Mouse (Mus musculus): ENCODE measurements around the gene Copb2. TPM values are rescaled to one million over a fixed set of nuclear protein-coding genes. Genes with fewer than 3 reads are reported as not detected.

The Copb2 gene
- 67.7 and 68.1 TPM in 2 replicates for polyA plus RNA-seq (2015; fragmentation: Nextera tagmentation; extraction: Ambion mirVana)

DNA sequence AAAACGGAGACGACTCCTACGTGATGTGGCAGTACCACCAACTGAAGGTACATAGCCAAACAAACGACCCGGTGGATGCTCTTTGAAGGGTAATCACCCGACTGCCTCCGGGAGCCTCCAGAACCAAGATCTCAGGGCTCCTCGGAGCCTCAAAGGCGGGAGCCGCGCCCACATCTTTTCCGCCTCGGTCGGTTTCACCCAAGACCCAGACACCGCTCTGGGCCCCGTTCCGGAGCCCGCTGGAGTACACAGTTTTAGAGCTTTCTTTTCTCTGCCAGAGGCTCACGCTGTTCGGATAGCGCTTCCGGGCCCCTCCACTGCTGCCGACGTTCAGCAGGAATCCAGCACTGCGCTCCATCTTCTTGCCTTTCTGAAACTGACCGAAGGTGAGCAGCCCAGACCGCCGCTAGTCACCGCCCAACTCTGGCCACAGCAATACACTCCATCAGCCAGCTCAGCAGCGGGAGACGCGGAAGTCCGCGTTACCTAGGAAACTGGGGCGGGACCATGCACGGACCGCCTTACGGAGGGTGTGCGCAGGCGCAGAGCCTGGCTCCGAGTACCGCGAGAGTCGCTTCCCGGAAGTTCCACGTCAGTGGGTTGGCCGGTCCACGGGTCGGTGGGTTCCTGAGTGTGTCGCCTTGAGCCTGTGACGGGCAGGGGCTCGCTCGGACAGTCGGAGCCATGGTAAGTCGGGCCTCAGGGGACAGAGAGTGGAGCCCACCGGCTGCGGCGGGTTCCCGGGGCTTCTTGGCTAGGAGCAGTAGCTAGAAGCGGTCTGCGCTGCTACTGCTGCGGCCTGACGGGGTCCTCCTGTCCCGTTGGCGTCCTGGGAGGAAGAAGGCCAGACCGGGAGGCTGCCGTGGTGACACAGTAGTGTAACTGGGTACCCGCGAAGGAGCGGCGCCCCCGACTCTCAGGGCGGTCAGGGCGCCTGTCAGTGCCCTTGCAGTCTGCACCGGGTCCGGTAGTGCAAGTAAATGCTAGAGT lies at the start of gene Copb2:
Gene Copb2 (plus strand): TSS at position 585 of the 990 bp plus-strand sequence.
- peak within 1 kb of the TSS; percentile 97 for H3K9ac ChIP-seq (ENCODE audit: low read depth, low read length)
- H3K4me2 ChIP-seq (ENCODE audit: low read depth, low read length) = peak within 1 kb of the TSS; percentile 76
- ATAC-seq (ENCODE audit: low read depth) = peak; percentile 99
- H3K4me1 ChIP-seq (ENCODE audit: control insufficient read depth, low read depth, low read length) = peaks cover 17% of the 10 kb centered on the region
- H3K9me3 ChIP-seq (replicated peaks; ENCODE audit: control insufficient read depth, low read length) = no peaks in the 10 kb centered on the region
- no peaks in the 10 kb centered on the region for H3K27me3 ChIP-seq (ENCODE audit: control insufficient read depth, insufficient read depth, low read depth, low read length)
- H3K4me3 ChIP-seq (ENCODE audit: low read depth, low read length) = peak within 1 kb of the TSS; percentile 96
- peak within 1 kb of the TSS; percentile 93 for H3K27ac ChIP-seq (ENCODE audit: low read length)
- 0 out of 2 replicates have a peak, but pooled peaks cover under 1% of the 10 kb centered on the region for H3K36me3 ChIP-seq (ENCODE audit: control insufficient read depth, insufficient read depth)
- under 1% methylated on average over 76 of the region's 76 CpGs for WGBS (ENCODE audit: insufficient replicate concordance)

- H3K36me3 ChIP-seq (ENCODE audit: control insufficient read depth, insufficient read depth) = no peaks in the 10 kb centered on the region
- ATAC-seq (ENCODE audit: low read depth) = no peak
- no peak overlapping the region for H3K9ac ChIP-seq (ENCODE audit: low read depth, low read length)
- H3K9me3 ChIP-seq (replicated peaks; ENCODE audit: control insufficient read depth, low read length) = no peaks in the 10 kb centered on the region
- no peaks in the 10 kb centered on the region for H3K27me3 ChIP-seq (ENCODE audit: control insufficient read depth, insufficient read depth, low read depth, low read length)
- WGBS (ENCODE audit: insufficient replicate concordance) = 18% methylated on average over 2 of the region's 2 CpGs
- H3K4me1 ChIP-seq (ENCODE audit: control insufficient read depth, low read depth, low read length) = no peaks in the 10 kb centered on the region
- H3K4me3 ChIP-seq (ENCODE audit: low read depth, low read length) = no peak overlapping the region
- H3K27ac ChIP-seq (ENCODE audit: low read length) = no peak overlapping the region
- H3K4me2 ChIP-seq (ENCODE audit: low read depth, low read length) = no peak overlapping the region
These were observed 39.6 kb upstream of the Copb2 start for GRCm38 (mm10) chr9:98523872-98524271.

DNA sequence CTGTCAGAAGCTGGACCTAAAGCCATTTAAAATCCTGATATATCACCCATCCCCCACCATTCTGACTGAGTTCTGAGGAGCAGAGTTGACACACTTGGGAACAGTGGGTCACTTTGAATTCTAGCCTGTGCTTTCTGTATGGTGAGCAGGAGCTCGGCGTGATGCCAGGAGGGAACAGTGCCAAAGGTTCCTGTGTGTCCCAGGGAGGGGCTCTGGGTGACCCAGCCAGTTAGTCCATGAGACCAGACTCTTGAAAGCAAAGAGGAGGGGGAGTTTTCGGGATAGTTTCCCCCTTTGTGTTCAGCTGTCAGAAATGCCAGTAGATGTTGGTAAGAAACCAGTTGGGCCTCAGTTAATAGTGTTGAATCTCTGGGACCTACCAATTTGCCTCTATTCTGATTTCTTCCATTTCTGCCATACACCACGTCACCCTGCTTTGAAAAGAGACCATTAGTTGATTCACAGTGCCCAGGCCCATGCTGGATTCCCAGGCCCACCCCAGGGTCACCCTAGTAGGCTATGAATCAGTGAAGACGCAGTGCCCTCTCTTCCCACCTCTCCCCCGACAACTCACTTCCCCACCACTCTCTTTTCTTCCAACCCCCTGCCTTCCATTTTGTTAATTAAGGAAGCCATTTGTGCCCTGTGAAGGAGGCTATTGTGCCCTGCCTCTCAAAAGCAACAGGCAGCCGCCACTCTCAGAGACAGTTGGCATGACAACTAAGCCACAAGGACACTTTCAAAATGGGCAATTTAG lies 38.6 kb upstream of the Copb2 start:
- ATAC-seq (ENCODE audit: low read depth) = no peak
- WGBS (ENCODE audit: insufficient replicate concordance) = 73% methylated on average over 7 of the region's 7 CpGs
- no peaks in the 10 kb centered on the region for H3K27me3 ChIP-seq (ENCODE audit: control insufficient read depth, insufficient read depth, low read depth, low read length)

DNA sequence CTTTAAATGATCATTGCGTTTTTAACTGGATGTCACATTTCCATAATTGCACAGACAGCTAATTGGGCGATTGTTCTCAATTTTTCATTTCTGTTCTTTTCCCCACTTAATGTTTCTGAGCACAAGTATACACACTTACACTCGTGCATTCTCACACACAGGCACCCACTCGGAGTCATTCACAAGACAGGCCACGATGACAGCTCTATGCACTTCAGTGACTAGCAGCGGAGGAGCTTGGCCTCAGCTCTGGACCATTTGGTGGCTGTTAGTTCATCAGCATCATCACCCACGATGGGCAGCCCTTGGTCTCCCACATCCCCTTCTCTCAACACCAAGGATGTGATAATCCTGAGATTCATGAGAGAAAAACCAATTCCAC lies 38.0 kb upstream of the Copb2 start:
- Histone ChIP-seq H3K4me3 (ENCODE audit: low read depth, low read length) (no peak overlapping the region), H3K9me3 (replicated peaks; ENCODE audit: control insufficient read depth, low read length) (no peaks in the 10 kb centered on the region), H3K27me3 (ENCODE audit: control insufficient read depth, insufficient read depth, low read depth, low read length) (no peaks in the 10 kb centered on the region), H3K9ac (ENCODE audit: low read depth, low read length) (no peak overlapping the region), H3K27ac (ENCODE audit: low read length) (no peak overlapping the region), H3K4me2 (ENCODE audit: low read depth, low read length) (no peak overlapping the region), H3K4me1 (ENCODE audit: control insufficient read depth, low read depth, low read length) (no peaks in the 10 kb centered on the region), H3K36me3 (ENCODE audit: control insufficient read depth, insufficient read depth) (no peaks in the 10 kb centered on the region)
- no peak for ATAC-seq (ENCODE audit: low read depth)
- 63% methylated on average over 7 of the region's 7 CpGs for WGBS (ENCODE audit: insufficient replicate concordance)

More for the DNA sequence above, 38.6 kb upstream of the Copb2 start:
- no peaks in the 10 kb centered on the region for H3K9me3 ChIP-seq (replicated peaks; ENCODE audit: control insufficient read depth, low read length)
- H3K4me3 ChIP-seq (ENCODE audit: low read depth, low read length) = no peak overlapping the region
- no peak overlapping the region for H3K4me2 ChIP-seq (ENCODE audit: low read depth, low read length)
- no peak overlapping the region for H3K27ac ChIP-seq (ENCODE audit: low read length)
- H3K4me1 ChIP-seq (ENCODE audit: control insufficient read depth, low read depth, low read length) = no peaks in the 10 kb centered on the region
- H3K9ac ChIP-seq (ENCODE audit: low read depth, low read length) = no peak overlapping the region
- H3K36me3 ChIP-seq (ENCODE audit: control insufficient read depth, insufficient read depth) = no peaks in the 10 kb centered on the region

- 74% methylated on average over 7 of the region's 7 CpGs for WGBS (ENCODE audit: insufficient replicate concordance)
- ATAC-seq (ENCODE audit: low read depth) = no peak
These were observed 36.3 kb upstream of the Copb2 start for GRCm38 (mm10) chr9:98527226-98527625.

GRCm38 (mm10) chr9:98529776-98530175 lies 33.7 kb upstream of the Copb2 start:
- Histone ChIP-seq H3K4me2 (ENCODE audit: low read depth, low read length) (no peak overlapping the region), H3K27ac (ENCODE audit: low read length) (no peak overlapping the region), H3K9me3 (replicated peaks; ENCODE audit: control insufficient read depth, low read length) (no peaks in the 10 kb centered on the region), H3K27me3 (ENCODE audit: control insufficient read depth, insufficient read depth, low read depth, low read length) (no peaks in the 10 kb centered on the region), H3K4me3 (ENCODE audit: low read depth, low read length) (no peak overlapping the region), H3K36me3 (ENCODE audit: control insufficient read depth, insufficient read depth) (no peaks in the 10 kb centered on the region), H3K9ac (ENCODE audit: low read depth, low read length) (no peak overlapping the region), H3K4me1 (ENCODE audit: control insufficient read depth, low read depth, low read length) (no peaks in the 10 kb centered on the region)
- ATAC-seq (ENCODE audit: low read depth) = no peak
- WGBS (ENCODE audit: insufficient replicate concordance) = 61% methylated on average over 4 of the region's 4 CpGs

More at GRCm38 (mm10) chr9:98527226-98527625, 36.3 kb upstream of the Copb2 start:
- H3K4me1 ChIP-seq (ENCODE audit: control insufficient read depth, low read depth, low read length) = no peaks in the 10 kb centered on the region
- no peak overlapping the region for H3K4me2 ChIP-seq (ENCODE audit: low read depth, low read length)
- no peak overlapping the region for H3K27ac ChIP-seq (ENCODE audit: low read length)
- no peaks in the 10 kb centered on the region for H3K36me3 ChIP-seq (ENCODE audit: control insufficient read depth, insufficient read depth)
- H3K4me3 ChIP-seq (ENCODE audit: low read depth, low read length) = no peak overlapping the region
- H3K9me3 ChIP-seq (replicated peaks; ENCODE audit: control insufficient read depth, low read length) = no peaks in the 10 kb centered on the region
- no peaks in the 10 kb centered on the region for H3K27me3 ChIP-seq (ENCODE audit: control insufficient read depth, insufficient read depth, low read depth, low read length)
- H3K9ac ChIP-seq (ENCODE audit: low read depth, low read length) = no peak overlapping the region

DNA sequence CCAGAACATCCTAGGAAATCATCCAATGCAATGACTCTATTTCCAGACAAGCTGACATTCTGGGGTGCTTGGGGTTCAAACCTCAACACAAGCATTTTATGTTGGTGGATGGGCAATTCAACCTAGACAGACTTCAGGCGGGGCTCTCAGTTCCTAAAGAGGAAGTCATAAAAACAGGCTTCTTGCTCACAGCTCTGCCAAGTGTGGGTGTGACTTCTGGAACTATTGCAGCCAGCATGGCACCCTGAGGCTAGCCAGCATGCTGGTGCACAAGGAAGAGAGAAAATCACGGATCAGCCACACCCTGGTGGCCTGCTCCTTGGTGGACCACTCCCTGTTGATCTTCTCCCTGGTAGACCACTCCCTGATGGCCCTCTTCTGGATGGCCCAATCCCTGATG lies 32.5 kb upstream of the Copb2 start:
- Histone ChIP-seq H3K36me3 (ENCODE audit: control insufficient read depth, insufficient read depth) (no peaks in the 10 kb centered on the region), H3K27me3 (ENCODE audit: control insufficient read depth, insufficient read depth, low read depth, low read length) (no peaks in the 10 kb centered on the region), H3K27ac (ENCODE audit: low read length) (no peak overlapping the region), H3K4me1 (ENCODE audit: control insufficient read depth, low read depth, low read length) (no peaks in the 10 kb centered on the region), H3K9me3 (replicated peaks; ENCODE audit: control insufficient read depth, low read length) (no peaks in the 10 kb centered on the region), H3K4me3 (ENCODE audit: low read depth, low read length) (no peak overlapping the region), H3K9ac (ENCODE audit: low read depth, low read length) (no peak overlapping the region), H3K4me2 (ENCODE audit: low read depth, low read length) (no peak overlapping the region)
- no peak for ATAC-seq (ENCODE audit: low read depth)
- 19% methylated on average over 2 of the region's 2 CpGs for WGBS (ENCODE audit: insufficient replicate concordance)

DNA sequence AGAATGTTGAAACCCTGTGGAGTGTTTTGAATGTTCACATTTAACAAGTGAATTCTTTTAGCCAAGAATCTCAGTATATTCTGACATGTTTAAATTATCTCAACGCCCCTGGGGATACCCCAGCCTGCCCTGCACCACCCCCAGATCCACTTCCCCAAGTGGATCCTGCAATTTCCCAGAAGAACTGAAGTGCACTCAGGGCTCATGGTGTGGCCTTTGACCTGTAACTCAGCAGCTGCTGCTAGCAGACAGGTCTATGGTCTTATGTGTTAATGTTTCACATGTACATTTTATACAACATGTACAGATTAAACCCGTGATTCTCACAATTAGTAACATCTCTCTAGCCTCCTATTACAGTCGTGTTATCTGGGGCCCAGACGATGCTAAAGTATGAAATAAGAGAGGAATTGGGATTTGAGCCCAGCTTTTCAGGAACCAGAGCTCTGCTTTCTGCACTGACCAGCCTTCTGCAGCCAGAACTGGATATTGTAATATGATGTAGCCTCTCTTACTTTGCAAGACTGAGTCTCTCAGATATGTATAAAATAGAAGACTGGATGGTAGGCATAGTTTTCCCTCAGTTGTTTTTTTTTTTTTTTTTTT lies 28.7 kb upstream of the Copb2 start:
- 0 out of 2 replicates have a peak, but pooled peaks have one; percentile 7 for ATAC-seq (ENCODE audit: low read depth)
- H3K9ac ChIP-seq (ENCODE audit: low read depth, low read length) = no peak overlapping the region
- WGBS (ENCODE audit: insufficient replicate concordance) = 43% methylated on average over 4 of the region's 4 CpGs
- H3K9me3 ChIP-seq (replicated peaks; ENCODE audit: control insufficient read depth, low read length) = no peaks in the 10 kb centered on the region
- H3K4me3 ChIP-seq (ENCODE audit: low read depth, low read length) = no peak overlapping the region
- no peaks in the 10 kb centered on the region for H3K4me1 ChIP-seq (ENCODE audit: control insufficient read depth, low read depth, low read length)
- H3K27me3 ChIP-seq (ENCODE audit: control insufficient read depth, insufficient read depth, low read depth, low read length) = no peaks in the 10 kb centered on the region
- no peak overlapping the region for H3K27ac ChIP-seq (ENCODE audit: low read length)
- no peaks in the 10 kb centered on the region for H3K36me3 ChIP-seq (ENCODE audit: control insufficient read depth, insufficient read depth)
- H3K4me2 ChIP-seq (ENCODE audit: low read depth, low read length) = no peak overlapping the region

Data from liver, embryonic 16.5 days (tissue).